ENCODE assay signal across 20 mouse cellular contexts in genomic region chr7:111024912-111025311, GRCm38 (mm10). TPM values are rescaled to one million over a fixed set of nuclear protein-coding genes. Genes with fewer than 3 reads are reported as not detected.
A peak's percentile ranks its signal among the peaks of the same experiment; 100 is the strongest.
DNase-seq lines count a peak whose midpoint lies in the region; ATAC-seq and TF ChIP-seq lines count a peak whose summit lies in the region.
"Had no signal": no experiment of that assay in that cellular context is flagged by ENCODE, and none has a peak within 500 bp of the region (broad histone marks: within the 10 kb centered on the region; RNA-seq: fewer than 3 reads in every experiment).

No protein-coding gene starts in this region.

- no peak for TF ChIP-seq EP300 in ES-Bruce4 (IDR thresholded peaks at IDR 0.05; ENCODE audit: insufficient read depth, low read depth, low read length)

- TF ChIP-seq POLR2A in ES-Bruce4 (IDR thresholded peaks at IDR 0.05; ENCODE audit: insufficient read depth, low read length): no peak

- TF ChIP-seq CTCF in layer of hippocampus, adult 2 months (conservative IDR thresholded peaks at IDR 0.05): no peak
- no peak for TF ChIP-seq CTCF in ES-Bruce4 (IDR thresholded peaks at IDR 0.05; ENCODE audit: low read depth, low read length)

- H3K9ac ChIP-seq in ES-Bruce4 (ENCODE audit: low read depth, poor library complexity, severe bottlenecking): no peak overlapping the region
- H3K9ac ChIP-seq in ES-E14 (ENCODE audit: insufficient read depth, low read depth, low read length, poor library complexity, severe bottlenecking): no peak overlapping the region
- H3K9ac ChIP-seq in liver, embryonic 15.5 days: no peak overlapping the region
- H3K9ac ChIP-seq: heart, embryonic 15.5 days; hindbrain, embryonic 14.5 days; midbrain, embryonic 12.5 days; neural tube, embryonic 12.5 days; stomach, embryonic 15.5 days had no signal

- WGBS in liver, embryonic 15.5 days (ENCODE audit: insufficient replicate concordance): 43% methylated on average over 4 of the region's 4 CpGs

- H3K36me3 ChIP-seq in ES-Bruce4 (ENCODE audit: control insufficient read depth, insufficient read depth, low read length, poor library complexity, severe bottlenecking) (no peaks in the 10 kb centered on the region), ES-E14 (ENCODE audit: control insufficient read depth, insufficient read depth, low read length, poor library complexity, severe bottlenecking) (no peaks in the 10 kb centered on the region)
- no peaks in the 10 kb centered on the region for H3K36me3 ChIP-seq in liver, embryonic 15.5 days (replicated peaks)
- H3K36me3 ChIP-seq: G1E; heart, embryonic 15.5 days; midbrain, embryonic 12.5 days; neural tube, embryonic 12.5 days; stomach, embryonic 15.5 days had no signal

- H3K9me3 ChIP-seq in ES-Bruce4 (replicated peaks; ENCODE audit: control insufficient read depth, insufficient read depth, low read length, poor library complexity, severe bottlenecking) (no peaks in the 10 kb centered on the region), ES-E14 (ENCODE audit: control insufficient read depth, insufficient read depth, low read depth, low read length) (no peaks in the 10 kb centered on the region)
- H3K9me3 ChIP-seq in liver, embryonic 15.5 days (replicated peaks): no peaks in the 10 kb centered on the region
- H3K9me3 ChIP-seq: G1E; heart, embryonic 15.5 days; midbrain, embryonic 12.5 days; neural tube, embryonic 12.5 days; stomach, embryonic 15.5 days had no signal

- peak overlapping the region; percentile 42; the same call in 1 of the 2 replicates for H3K4me2 ChIP-seq in liver, embryonic 15.5 days
- H3K4me2 ChIP-seq: heart, embryonic 15.5 days; hindbrain, embryonic 14.5 days; midbrain, embryonic 12.5 days; neural tube, embryonic 12.5 days had no signal

- no peak for DNase-seq in layer of hippocampus, adult 2 months (ENCODE audit: low spot score in 2 of 2)
- DNase-seq in layer of hippocampus, postnatal 14 days (ENCODE audit: low spot score in 2 of 2): no peak
- no peak for DNase-seq in ES-E14 (ENCODE audit: low read depth, low spot score)
- DNase-seq in adrenal gland, postnatal 36 days: no peak
- DNase-seq in gastrocnemius, postnatal 36 days: no peak
- DNase-seq: adrenal gland, postnatal 25 days; left cerebral cortex, postnatal 4 days; thymus, postnatal 25 days had no signal

- H3K27ac ChIP-seq in layer of hippocampus, adult 2 months: peak overlapping the region; percentile 20; the same call in 1 of the 2 replicates
- H3K27ac ChIP-seq in ES-Bruce4 (ENCODE audit: insufficient read depth, low read length): peak overlapping the region; percentile 27
- peak overlapping the region; percentile 96 for H3K27ac ChIP-seq in ES-E14 (ENCODE audit: insufficient read depth, low read depth, low read length, poor library complexity, severe bottlenecking)
- H3K27ac ChIP-seq in liver, embryonic 15.5 days (replicated peaks): peak overlapping the region; percentile 71
- H3K27ac ChIP-seq: heart, embryonic 15.5 days; neural tube, embryonic 12.5 days had no signal

- H3K27me3 ChIP-seq in ES-Bruce4 (ENCODE audit: control insufficient read depth, insufficient read depth, low read length, poor library complexity, severe bottlenecking): no peaks in the 10 kb centered on the region
- no peaks in the 10 kb centered on the region for H3K27me3 ChIP-seq in liver, embryonic 15.5 days
- H3K27me3 ChIP-seq: heart, embryonic 15.5 days; midbrain, embryonic 12.5 days; neural tube, embryonic 12.5 days; stomach, embryonic 15.5 days had no signal

- H3K4me3 ChIP-seq in layer of hippocampus, adult 2 months: no peak overlapping the region
- no peak overlapping the region for H3K4me3 ChIP-seq in ES-Bruce4 (ENCODE audit: low read depth, low read length)
- H3K4me3 ChIP-seq in ES-E14 (ENCODE audit: insufficient read depth in 1 of 2, low read depth in 1 of 2, low read length in 2 of 2, poor library complexity in 1 of 2, severe bottlenecking in 1 of 2): no peak overlapping the region
- H3K4me3 ChIP-seq in liver, embryonic 15.5 days (replicated peaks): no peak overlapping the region
- H3K4me3 ChIP-seq: erythroblast, embryonic 14.5 days; heart, embryonic 15.5 days; midbrain, embryonic 12.5 days; myocyte; neural tube, embryonic 12.5 days; stomach, embryonic 15.5 days had no signal

- intact Hi-C loops in gastrocnemius, postnatal 36 days (cut with DNase I): no loop called here

- H3K4me1 ChIP-seq in ES-Bruce4 (ENCODE audit: control insufficient read depth, insufficient read depth, low read length): peaks cover 2% of the 10 kb centered on the region
- H3K4me1 ChIP-seq in ES-E14 (ENCODE audit: control insufficient read depth in 2 of 2, insufficient read depth in 2 of 2, low read length in 2 of 2, poor library complexity in 1 of 2): peaks cover 5% of the 10 kb centered on the region in 2 experiments; a peak in 2 of 4 replicates
- H3K4me1 ChIP-seq in liver, embryonic 15.5 days (replicated peaks): peaks cover 27% of the 10 kb centered on the region

- in situ Hi-C loops in ES-E14 (cut with MboI; ENCODE audit: low sequenced_read_pairs in 2 of 2, unreplicated experiment in 2 of 2): no loop called here

- ATAC-seq in liver, embryonic 15.5 days (ENCODE audit: insufficient read depth): no peak
- ATAC-seq: CD4-positive, CD25-positive, alpha-beta regulatory T cell, adult 4 months; forebrain, embryonic 16.5 days had no signal

TF ChIP-seq in ES-E14, 5 proteins besides CTCF, POLR2A, EP300 and RAD21:
- TF ChIP-seq MAFK (IDR thresholded peaks at IDR 0.05; ENCODE audit: insufficient read depth, low read depth, low read length): no peak
- no peak for TF ChIP-seq CHD2 (IDR thresholded peaks at IDR 0.05; ENCODE audit: low read depth, low read length)
- TF ChIP-seq ZC3H11A (IDR thresholded peaks at IDR 0.05; ENCODE audit: borderline replicate concordance, low read depth, low read length): no peak

RNA-seq across cellular contexts. Expression of gene Ctr9, which starts 3.8 kb away (rescaled TPM):
- 10 to 100 TPM; 47.0 TPM for total RNA-seq in layer of hippocampus, adult 2 months (2021)
- 10 to 100 TPM; 51.6 to 55.8 TPM for total RNA-seq in layer of hippocampus, postnatal 14 days (2021)
- polyA plus RNA-seq in ES-Bruce4 (2011; ENCODE audit: insufficient read depth, insufficient read length, low read depth, missing spikeins): 81.6 and 89.0 TPM in 2 replicates
- 54.9 and 71.9 TPM in 2 replicates for total RNA-seq in ES-E14 (2012; rRNA removed)
- 21.8 and 22.3 TPM in 2 replicates for polyA plus RNA-seq in liver, embryonic 15.5 days (2015; fragmentation: Nextera tagmentation; extraction: Ambion mirVana)
- 10 to 100 TPM; 39.6 to 52.4 TPM for total RNA-seq in adrenal gland, postnatal 36 days (2021)
- 10 to 100 TPM; 12.6 to 12.9 TPM for total RNA-seq in gastrocnemius, postnatal 36 days (2021)

RNA-seq across cellular contexts. Expression of gene Mrvi1, which starts 42.7 kb away (rescaled TPM):
- 1 to 10 TPM; 1.4 to 2.7 TPM for total RNA-seq in layer of hippocampus, adult 2 months (2021)
- total RNA-seq in layer of hippocampus, postnatal 14 days (2021): 1 to 10 TPM; 1.5 to 2.3 TPM
- 0.19 TPM in 1 of 2 replicates, not detected in the other for polyA plus RNA-seq in ES-Bruce4 (2011; ENCODE audit: insufficient read depth, insufficient read length, low read depth, missing spikeins)
- total RNA-seq in ES-E14 (2012; rRNA removed): 0.21 and 0.27 TPM in 2 replicates
- polyA plus RNA-seq in liver, embryonic 15.5 days (2015; fragmentation: Nextera tagmentation; extraction: Ambion mirVana): 4.0 and 4.3 TPM in 2 replicates
- 10 to 100 TPM; 10.8 to 16.3 TPM for total RNA-seq in adrenal gland, postnatal 36 days (2021)
- 1 to 10 TPM; 6.0 to 6.5 TPM for total RNA-seq in gastrocnemius, postnatal 36 days (2021)

RNA-seq across cellular contexts. Expression of gene Eif4g2, which starts 57.9 kb away (rescaled TPM):
- total RNA-seq in layer of hippocampus, adult 2 months (2021): 100 to 1,000 TPM; 596 to 633 TPM
- 100 to 1,000 TPM; 857 to 878 TPM for total RNA-seq in layer of hippocampus, postnatal 14 days (2021)
- polyA plus RNA-seq in ES-Bruce4 (2011; ENCODE audit: insufficient read depth, insufficient read length, low read depth, missing spikeins): 1,039 and 1,156 TPM in 2 replicates
- total RNA-seq in ES-E14 (2012; rRNA removed): 494 and 627 TPM in 2 replicates
- polyA plus RNA-seq in liver, embryonic 15.5 days (2015; fragmentation: Nextera tagmentation; extraction: Ambion mirVana): 322 and 346 TPM in 2 replicates
- 1,000 to 10,000 TPM; 1,018 to 1,041 TPM for total RNA-seq in adrenal gland, postnatal 36 days (2021)
- total RNA-seq in gastrocnemius, postnatal 36 days (2021): 100 to 1,000 TPM; 625 to 714 TPM

Comparison
In these comparisons a context has a peak if more than half of its experiments do, and no peak if none do; other contexts are left out.
1. H3K27ac ChIP-seq: peak in every context shown above with its lines; median percentile 96 in ES-E14; 71 in liver, embryonic 15.5 days; 27 in ES-Bruce4; 20 in layer of hippocampus, adult 2 months.